Mouse (Mus musculus): Measurements from ENCODE around the gene Ccm2l. TPM values are rescaled to one million over a fixed set of nuclear protein-coding genes. Genes with fewer than 3 reads are reported as not detected.
A peak's percentile ranks its signal among the peaks of the same experiment; 100 is the strongest.

The Ccm2l gene
- polyA plus RNA-seq, 1 experiment from 2014 or later = 0.89 TPM

DNA sequence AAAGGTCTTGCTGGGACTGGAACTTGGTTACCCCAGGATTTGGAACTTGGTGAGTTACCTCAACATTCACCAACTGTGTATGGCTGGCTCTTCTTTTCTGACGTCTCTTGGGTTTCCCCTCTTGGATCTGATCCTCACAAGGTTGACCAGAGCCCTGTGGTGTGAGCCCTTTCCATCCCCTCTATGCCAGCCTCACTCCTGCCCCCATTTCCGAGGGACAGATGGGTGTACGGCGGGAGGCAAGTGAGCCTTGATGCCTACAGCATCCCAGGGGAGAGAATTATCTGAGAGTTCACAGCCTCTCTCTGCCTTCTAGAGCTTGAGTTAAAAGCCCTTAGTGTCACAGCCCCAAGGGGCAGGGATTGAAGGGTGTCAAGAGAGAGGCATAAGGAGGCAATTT is 38.3 kb upstream of the Ccm2l start:
- Histone ChIP-seq H3K4me2 (ENCODE audit: low read depth, low read length) (no peak overlapping the region), H3K9ac (replicated peaks) (no peak overlapping the region), H3K36me3 (replicated peaks; ENCODE audit: insufficient read depth, low read length) (no peaks in the 10 kb centered on the region), H3K4me3 (ENCODE audit: low read depth, low read length) (no peak overlapping the region), H3K9me3 (ENCODE audit: low read length) (no peaks in the 10 kb centered on the region), H3K27ac (ENCODE audit: low read depth) (no peak overlapping the region), H3K27me3 (ENCODE audit: insufficient read depth, low read length) (peaks cover 30% of the 10 kb centered on the region), H3K4me1 (ENCODE audit: insufficient read depth) (peaks cover 5% of the 10 kb centered on the region)
- ATAC-seq = no peak
- TF ChIP-seq EP300 (IDR thresholded peaks at IDR 0.05; ENCODE audit: low read depth) (no peak), CTCF (IDR thresholded peaks at IDR 0.05; ENCODE audit: low read depth) (no peak)
- WGBS (ENCODE audit: insufficient replicate concordance) = 50% methylated on average over 4 of the region's 4 CpGs
- DNase-seq = no peak

DNA sequence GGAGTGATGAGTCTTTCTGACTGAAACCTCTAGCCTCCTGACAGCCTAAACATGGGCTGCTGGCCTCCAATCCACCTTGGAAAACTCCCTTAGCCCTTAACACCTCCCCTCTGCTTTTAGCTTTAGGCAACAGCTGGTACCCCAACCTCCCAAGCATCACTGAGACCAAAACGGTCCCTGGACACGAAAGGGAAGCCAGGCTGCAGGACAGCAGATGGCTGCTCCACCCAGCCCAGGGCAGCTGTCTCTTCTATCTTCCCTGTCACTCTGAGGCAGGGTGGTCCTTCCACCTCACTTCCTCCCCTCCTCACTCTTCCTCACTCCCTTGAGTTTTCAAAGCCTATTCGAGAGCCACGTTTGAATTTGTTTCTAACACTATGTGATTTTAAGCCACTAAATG is 35.3 kb upstream of the Ccm2l start:
- DNase-seq = no peak
- H3K36me3 ChIP-seq (replicated peaks; ENCODE audit: insufficient read depth, low read length) = no peaks in the 10 kb centered on the region
- H3K27ac ChIP-seq (ENCODE audit: low read depth) = no peak overlapping the region
- H3K27me3 ChIP-seq (ENCODE audit: insufficient read depth, low read length) = peaks cover 39% of the 10 kb centered on the region
- ATAC-seq = no peak
- WGBS (ENCODE audit: insufficient replicate concordance) = 22% methylated on average over 4 of the region's 4 CpGs
- no peak overlapping the region for H3K4me2 ChIP-seq (ENCODE audit: low read depth, low read length)
- H3K4me3 ChIP-seq (ENCODE audit: low read depth, low read length) = no peak overlapping the region
- no peak overlapping the region for H3K9ac ChIP-seq (replicated peaks)
- H3K4me1 ChIP-seq (ENCODE audit: insufficient read depth) = peaks cover 5% of the 10 kb centered on the region
- TF ChIP-seq EP300 (IDR thresholded peaks at IDR 0.05; ENCODE audit: low read depth) (no peak), CTCF (IDR thresholded peaks at IDR 0.05; ENCODE audit: low read depth) (no peak)
- no peaks in the 10 kb centered on the region for H3K9me3 ChIP-seq (ENCODE audit: low read length)

DNA sequence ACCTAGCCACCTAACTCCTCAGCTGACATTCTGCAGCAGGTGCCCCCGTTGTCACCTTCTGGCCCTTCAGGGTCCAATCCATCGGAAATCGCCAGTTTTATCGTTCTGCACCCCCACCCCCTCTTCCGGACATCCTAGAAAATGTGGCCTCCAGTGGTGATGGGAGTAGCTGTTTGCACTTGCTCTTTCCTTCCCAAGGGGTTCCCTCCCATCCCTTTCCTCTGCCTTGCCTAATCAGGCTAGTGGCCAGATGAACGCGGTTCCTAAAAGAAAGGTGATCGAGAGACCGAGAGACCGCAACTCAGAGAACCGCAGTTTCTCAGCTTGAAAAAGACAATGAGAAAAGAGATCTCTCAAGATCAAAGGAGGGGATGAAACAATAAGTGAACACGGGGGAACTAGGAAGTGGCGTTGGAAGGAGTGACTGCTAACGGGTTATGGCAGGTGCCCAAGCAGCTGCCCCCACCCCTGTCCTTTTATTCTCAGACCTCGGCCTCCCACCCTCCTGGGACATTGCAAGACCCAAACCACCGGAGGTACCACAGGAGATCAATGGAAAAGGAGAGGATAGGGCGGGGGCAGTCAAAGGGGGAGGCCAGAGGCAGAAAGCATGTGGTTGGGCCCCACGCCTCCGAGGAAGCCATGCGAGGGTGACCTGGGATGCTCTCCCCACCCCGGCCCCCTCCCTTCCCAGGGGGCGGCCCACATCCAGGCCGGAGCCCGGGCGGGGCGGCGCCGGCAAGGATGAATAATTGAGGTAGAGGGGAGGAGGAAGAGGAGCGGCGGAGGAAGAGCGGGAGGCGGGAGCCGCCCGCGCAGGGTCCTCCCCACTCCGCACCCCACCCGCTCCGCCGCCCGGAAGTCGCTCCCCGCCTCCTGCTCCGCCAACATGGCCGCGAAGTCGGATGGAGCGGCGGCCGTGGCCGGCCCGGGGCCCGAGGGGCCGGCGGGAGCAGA is 34.4 kb upstream of the Ccm2l start, which contains the start of gene Xkr7:
Gene Xkr7 (plus strand): TSS at position 727 of the 957 bp plus-strand sequence.
- H3K9me3 ChIP-seq (ENCODE audit: low read length) = no peaks in the 10 kb centered on the region
- H3K27me3 ChIP-seq (ENCODE audit: insufficient read depth, low read length) = peaks cover 39% of the 10 kb centered on the region
- DNase-seq (no peak), ATAC-seq (0 out of 2 replicates have a peak, but pooled peaks have one; percentile 4)
- H3K27ac ChIP-seq (ENCODE audit: low read depth) = no peak within 1 kb of the TSS
- H3K4me3 ChIP-seq (ENCODE audit: low read depth, low read length) = peak within 1 kb of the TSS; percentile 38
- TF ChIP-seq CTCF (IDR thresholded peaks at IDR 0.05; ENCODE audit: low read depth) (no peak), EP300 (IDR thresholded peaks at IDR 0.05; ENCODE audit: low read depth) (no peak)
- H3K4me1 ChIP-seq (ENCODE audit: insufficient read depth) = peaks cover 5% of the 10 kb centered on the region
- H3K36me3 ChIP-seq (replicated peaks; ENCODE audit: insufficient read depth, low read length) = no peaks in the 10 kb centered on the region
- H3K9ac ChIP-seq (replicated peaks) = no peak within 1 kb of the TSS
- peak within 1 kb of the TSS; percentile 56 for H3K4me2 ChIP-seq (ENCODE audit: low read depth, low read length)
- 3% methylated on average over 42 of the region's 54 CpGs for WGBS (ENCODE audit: insufficient replicate concordance)

DNA sequence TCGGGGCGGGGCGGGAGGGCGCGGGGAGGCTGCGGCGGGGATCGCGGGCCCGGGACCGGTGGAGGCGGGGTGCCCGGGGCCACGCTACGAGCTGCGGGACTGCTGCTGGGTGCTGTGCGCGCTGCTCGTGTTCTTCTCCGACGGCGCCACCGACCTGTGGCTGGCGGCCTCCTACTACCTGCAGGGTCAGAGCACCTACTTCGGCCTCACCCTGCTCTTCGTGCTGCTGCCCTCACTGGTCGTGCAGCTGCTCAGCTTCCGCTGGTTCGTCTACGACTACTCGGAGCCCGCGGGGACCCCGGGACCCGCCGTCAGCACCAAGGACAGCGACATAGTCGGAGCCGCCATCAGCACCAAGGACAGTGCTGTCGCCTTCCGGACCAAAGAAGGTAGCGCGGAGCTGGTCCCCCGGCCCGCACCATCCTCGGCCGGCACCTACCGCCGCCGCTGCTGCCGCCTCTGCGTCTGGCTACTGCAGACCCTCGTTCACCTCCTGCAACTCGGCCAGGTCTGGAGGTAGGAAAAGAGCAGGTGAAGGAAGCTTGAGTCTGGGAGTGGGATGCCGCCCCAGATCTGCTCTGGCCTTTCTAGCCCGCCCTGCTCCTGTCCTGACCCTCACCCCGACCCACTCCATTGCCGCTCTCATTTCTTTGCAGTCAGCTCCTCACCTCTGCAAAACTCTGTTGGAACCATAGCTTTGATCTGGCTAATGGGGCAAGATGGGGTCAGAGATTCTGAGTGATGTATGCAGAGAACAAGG is 33.5 kb upstream of the Ccm2l start:
- Histone ChIP-seq H3K4me1 (ENCODE audit: insufficient read depth) (peaks cover 5% of the 10 kb centered on the region), H3K4me3 (ENCODE audit: low read depth, low read length) (peak overlapping the region; percentile 38), H3K27me3 (ENCODE audit: insufficient read depth, low read length) (peaks cover 39% of the 10 kb centered on the region), H3K9ac (replicated peaks) (no peak overlapping the region), H3K4me2 (ENCODE audit: low read depth, low read length) (peak overlapping the region; percentile 56), H3K36me3 (replicated peaks; ENCODE audit: insufficient read depth, low read length) (no peaks in the 10 kb centered on the region), H3K27ac (ENCODE audit: low read depth) (no peak overlapping the region), H3K9me3 (ENCODE audit: low read length) (no peaks in the 10 kb centered on the region)
- peak; percentile 88 for DNase-seq
- ATAC-seq = peak; percentile 65
- WGBS (ENCODE audit: insufficient replicate concordance) = 4% methylated on average over 37 of the region's 58 CpGs
- TF ChIP-seq CTCF (IDR thresholded peaks at IDR 0.05; ENCODE audit: low read depth) = no peak
- TF ChIP-seq EP300 (IDR thresholded peaks at IDR 0.05; ENCODE audit: low read depth) = no peak

DNA sequence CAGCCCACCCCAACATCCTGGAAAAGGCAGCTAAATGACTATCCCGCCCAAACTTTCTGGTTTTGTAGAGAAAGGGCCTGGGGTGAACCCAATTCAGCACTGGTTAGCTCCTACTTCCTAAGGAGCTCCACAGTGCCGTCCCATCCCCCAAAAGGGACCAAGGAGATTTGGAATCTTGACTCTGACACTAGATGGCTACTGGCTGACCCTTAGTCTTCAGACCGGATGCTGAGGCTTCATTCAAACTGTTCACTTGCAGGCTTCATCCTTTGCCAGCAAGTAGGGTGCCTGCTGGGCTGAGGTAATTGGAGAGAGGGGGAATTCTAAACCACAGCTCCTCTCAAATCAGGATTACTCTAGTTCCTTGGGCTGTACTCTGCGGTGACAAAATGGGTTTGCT is 32.8 kb upstream of the Ccm2l start:
- Histone ChIP-seq H3K4me2 (ENCODE audit: low read depth, low read length) (no peak overlapping the region), H3K27ac (ENCODE audit: low read depth) (no peak overlapping the region), H3K4me1 (ENCODE audit: insufficient read depth) (peaks cover 5% of the 10 kb centered on the region), H3K4me3 (ENCODE audit: low read depth, low read length) (no peak overlapping the region), H3K9me3 (ENCODE audit: low read length) (no peaks in the 10 kb centered on the region), H3K36me3 (replicated peaks; ENCODE audit: insufficient read depth, low read length) (no peaks in the 10 kb centered on the region), H3K27me3 (ENCODE audit: insufficient read depth, low read length) (peaks cover 39% of the 10 kb centered on the region), H3K9ac (replicated peaks) (no peak overlapping the region)
- DNase-seq (no peak), ATAC-seq (no peak)
- TF ChIP-seq EP300 (IDR thresholded peaks at IDR 0.05; ENCODE audit: low read depth) = no peak
- no peak for TF ChIP-seq CTCF (IDR thresholded peaks at IDR 0.05; ENCODE audit: low read depth)
- WGBS (ENCODE audit: insufficient replicate concordance) = 16% methylated on average over 4 of the region's 4 CpGs

All from liver, postnatal 0 days (tissue).